Mouse (Mus musculus): Measurements from ENCODE around the gene Tiam1. TPM values are rescaled to one million over a fixed set of nuclear protein-coding genes. Genes with fewer than 3 reads are reported as not detected.

Gene Tiam1
- total RNA-seq, 2 experiments from 2014 or later = 67.9 to 73.4 TPM

DNA sequence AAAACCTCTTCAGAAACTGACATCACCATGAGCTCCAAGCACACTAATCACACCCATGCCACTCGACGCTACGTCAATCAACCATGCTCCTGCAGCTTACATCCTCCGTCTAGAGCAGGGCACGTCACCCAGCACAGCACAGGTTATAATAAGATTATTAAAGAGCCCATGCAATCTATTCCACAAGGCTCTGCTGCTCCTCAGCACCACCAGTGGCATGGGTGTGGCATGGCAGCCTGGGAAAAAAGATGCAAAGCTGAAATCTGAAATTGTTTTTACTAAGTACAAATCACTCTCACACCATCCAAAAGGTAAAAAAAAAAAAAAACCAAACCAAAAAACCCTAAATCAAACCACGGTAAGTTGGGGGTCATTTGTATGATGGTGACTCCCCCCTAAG is 135.1 kb downstream of the Tiam1 start:
- no peak for DNase-seq (ENCODE audit: low spot score in 2 of 2)

DNA sequence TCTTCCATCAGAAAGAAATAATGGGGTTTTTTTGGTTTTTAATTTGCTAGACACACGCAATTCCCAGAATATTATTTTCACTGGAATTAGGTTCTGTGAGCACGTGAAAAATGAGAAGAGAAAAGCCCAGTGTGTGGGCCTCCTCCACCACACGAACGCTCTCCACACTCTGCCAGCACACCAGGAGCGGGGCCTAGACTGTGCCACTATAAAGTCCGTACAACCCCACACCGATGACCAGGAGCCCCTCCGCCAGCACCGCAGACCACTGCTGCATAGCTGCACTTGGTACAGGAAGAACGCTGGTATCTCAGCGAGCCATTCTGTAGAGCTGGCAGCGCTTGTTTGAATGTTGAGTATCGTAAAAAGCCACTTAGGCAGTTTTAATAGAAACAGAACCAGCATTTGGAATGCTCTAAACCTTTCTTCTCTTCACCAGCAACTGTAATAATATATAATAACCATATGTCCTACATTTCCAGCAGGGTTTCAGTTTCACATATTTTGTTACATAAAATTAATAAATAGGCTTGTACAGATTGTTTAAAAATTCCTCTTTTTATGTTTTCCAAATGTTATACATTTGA is 136.1 kb downstream of the Tiam1 start:
- no peak for DNase-seq (ENCODE audit: low spot score in 2 of 2)

DNA sequence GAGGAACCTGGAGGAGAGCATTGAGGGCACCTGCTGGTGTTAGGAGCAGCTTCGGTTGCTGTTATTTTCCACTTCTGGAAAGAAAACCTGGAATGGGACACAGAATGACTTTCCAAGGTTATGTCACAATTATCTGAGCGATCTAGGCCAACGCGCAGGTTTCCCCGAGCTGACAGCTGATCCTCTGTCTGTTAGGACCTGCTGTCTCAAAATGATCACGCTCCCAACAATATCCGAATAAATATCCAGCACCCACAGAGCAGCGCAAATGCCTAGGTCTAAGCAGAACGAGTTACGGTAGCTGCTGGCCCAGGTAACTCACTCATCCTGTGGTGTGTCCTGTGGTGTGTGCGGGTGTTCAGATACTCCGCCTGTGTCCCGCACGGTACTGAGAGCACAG is 140.0 kb downstream of the Tiam1 start:
- no peak for DNase-seq (ENCODE audit: low spot score in 2 of 2)

DNA sequence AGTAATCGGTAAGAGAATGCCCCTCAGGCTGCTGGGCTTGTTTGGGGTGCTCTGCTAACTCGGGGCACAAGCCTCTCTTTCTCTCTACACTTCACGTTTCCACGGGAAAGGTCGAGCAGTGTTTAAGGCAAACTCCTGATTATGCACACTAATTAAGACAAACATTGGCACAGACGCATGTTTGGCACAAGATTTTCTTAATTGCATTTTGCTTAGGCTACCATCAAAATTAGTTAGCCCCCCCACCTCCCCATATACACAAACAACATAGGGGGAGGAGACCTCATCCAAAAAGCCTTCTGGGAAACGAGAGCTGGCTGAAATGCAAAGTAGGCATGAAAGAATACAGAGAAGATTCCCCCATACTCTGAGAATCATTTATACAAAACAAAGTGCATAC is 148.4 kb downstream of the Tiam1 start:
- no peak for DNase-seq (ENCODE audit: low spot score in 2 of 2)

DNA sequence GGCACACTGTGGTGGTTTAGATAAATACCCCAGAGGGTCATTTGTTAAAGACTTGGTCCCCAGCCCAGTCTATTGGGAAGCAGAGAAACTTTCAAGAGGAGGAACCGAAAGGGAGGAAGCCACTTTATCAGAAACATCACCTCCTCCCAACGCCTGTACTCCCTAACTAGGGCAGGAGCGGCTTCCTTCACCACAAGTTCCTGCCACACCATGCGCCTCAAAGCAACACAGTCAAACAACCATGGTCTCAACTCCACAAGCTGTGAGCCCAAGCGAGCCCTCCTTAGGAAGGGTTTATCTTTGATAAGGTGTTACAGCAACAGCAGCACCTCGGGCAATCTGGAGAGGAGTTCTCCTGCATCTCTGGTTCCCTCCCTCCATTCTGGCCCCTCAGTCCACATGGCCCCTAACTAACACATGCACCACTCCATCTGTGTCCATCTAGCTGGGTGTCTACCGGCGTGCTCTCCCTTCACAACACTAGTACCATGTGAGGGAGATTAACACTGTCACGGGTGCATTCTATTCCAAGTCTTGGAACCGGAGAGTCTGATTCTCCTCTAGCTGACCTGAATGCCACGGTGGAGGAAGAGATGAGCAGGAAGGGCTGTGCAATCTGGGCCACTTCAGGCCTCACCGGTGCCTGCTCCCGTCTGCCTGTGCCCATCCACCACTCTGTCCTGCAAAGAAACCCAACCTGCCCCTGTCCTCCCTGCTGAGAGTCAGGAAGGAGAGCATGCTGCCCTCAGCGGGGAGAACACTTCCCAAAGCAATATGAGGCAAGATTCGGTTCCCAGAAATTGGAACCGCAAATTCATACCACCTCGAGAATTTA is 149.4 kb downstream of the Tiam1 start:
- DNase-seq (ENCODE audit: low spot score in 2 of 2) = no peak

DNA sequence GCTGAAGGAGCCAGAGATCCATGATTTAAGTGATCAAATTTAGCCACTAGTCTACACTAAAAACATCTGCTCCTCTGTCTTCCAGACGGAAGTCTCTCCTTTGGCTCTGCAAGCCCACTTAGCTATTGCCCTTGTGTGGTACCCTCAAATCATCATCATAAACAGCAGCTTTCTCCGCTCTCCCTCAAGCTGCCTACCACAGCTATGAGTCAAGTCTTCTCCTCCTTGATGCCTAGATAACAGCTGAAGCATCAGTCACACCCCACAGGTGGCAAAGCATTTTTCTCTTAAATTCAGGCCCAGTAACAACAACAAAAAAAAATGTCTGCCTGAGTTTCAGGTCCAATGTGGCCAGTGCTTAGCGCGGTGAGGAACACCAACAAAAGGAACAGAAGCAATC is 150.1 kb downstream of the Tiam1 start:
- no peak for DNase-seq (ENCODE audit: low spot score in 2 of 2)

DNA sequence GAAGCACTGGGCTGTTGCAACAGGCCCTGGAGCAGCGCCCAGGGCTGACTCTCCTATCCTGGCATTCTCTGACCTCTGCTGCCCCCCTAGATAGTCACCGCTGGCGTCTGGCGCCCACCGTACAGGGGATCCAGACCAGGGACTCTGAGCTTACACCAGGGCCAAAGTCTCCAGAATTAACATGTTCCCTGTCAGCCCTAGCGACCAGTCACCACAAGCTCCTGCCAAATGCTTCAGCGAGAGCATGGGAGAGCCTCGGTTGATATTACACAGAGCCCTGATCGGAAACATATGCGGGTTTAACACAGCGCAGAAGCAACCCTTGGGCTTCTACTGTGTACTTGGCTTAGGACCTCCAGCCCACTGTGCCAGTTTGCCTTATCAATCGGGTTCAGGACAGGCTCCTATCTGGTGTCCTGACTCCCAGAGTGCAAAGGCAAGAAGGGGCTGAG is 151.8 kb downstream of the Tiam1 start:
- no peak for DNase-seq (ENCODE audit: low spot score in 2 of 2)

DNA sequence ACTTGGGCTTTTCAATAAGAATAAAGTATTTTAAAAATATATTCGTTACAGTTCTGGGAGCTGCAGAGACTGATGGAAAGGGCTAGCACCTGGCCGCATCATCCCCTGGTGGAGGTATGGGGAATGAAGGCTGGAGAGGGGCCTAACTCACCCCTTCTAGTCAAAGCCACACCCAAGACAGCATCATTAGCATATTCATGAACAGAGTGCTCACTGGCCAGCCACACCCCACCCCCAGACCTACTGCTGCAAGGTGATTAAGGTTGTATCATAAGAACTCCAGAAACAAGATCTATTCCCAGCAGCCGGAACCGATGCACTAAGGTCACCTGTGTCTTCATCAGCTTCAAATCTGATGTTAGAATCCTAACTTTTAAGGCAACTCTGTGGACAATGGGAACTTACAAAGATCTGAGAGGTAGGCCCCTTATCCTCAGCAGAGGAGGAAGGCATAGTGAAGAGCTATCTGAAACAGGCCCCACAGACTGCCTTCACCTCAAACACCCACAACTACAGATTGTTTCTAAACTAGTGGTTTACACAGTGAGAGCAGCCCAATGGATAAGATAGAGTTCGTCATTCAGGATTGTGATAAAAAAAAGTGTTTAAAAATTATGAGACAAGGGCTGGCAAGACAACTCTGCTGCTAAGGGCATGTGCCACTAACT is 153.1 kb downstream of the Tiam1 start:
- DNase-seq (ENCODE audit: low spot score in 2 of 2) = no peak

DNA sequence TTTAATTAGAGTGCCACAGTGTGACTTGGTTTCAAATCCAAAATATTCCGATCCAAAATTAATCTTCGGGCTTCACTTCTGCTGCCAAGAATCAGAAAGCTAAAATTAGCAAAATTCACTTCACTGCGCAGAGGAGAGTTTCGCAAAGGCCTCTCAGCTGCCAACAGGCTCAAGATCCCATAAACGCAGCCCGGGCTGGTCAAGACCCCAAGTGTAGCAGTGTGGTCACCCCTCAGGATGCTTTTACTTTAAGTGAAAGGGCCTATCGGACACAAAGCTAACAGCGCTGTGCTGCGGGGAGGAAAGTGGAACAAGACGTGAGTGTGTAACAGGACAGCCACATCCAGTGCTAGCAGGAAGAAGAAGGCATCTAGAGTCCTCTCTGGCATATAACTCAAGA is 153.8 kb downstream of the Tiam1 start:
- no peak for DNase-seq (ENCODE audit: low spot score in 2 of 2)

DNA sequence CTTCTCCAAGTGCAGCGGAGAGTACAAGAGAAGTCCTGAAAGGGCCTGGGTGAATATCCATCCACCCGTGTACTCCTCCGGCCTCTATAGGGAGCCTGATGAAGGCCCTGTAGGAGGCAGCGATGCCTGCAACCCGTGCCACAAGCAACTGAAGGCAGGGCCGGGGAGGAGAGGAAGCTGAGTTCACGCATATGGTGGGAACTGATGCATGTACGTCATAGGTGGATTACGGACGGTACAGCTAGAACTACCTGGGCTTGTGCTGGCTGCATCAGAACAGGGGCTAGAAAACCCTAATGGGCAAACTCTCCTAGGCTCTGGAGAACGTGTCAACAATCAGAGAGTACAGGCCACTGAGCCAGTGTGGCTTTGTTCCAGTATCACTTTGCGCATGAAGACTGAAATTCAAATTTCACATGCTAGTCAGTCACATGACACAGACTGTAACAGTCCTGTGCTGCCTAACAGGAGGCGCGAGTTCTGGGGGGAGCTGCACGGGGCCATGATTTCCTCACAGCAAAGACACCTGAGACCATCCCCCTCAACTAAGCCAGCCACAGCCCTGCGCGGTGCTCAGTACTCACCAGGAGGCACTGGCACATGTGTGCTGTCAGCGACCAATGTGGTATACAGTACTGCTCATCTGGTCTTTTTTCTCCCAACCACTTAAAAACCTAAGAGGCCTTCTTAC is 156.8 kb downstream of the Tiam1 start:
- DNase-seq (ENCODE audit: low spot score in 2 of 2) = no peak

DNA sequence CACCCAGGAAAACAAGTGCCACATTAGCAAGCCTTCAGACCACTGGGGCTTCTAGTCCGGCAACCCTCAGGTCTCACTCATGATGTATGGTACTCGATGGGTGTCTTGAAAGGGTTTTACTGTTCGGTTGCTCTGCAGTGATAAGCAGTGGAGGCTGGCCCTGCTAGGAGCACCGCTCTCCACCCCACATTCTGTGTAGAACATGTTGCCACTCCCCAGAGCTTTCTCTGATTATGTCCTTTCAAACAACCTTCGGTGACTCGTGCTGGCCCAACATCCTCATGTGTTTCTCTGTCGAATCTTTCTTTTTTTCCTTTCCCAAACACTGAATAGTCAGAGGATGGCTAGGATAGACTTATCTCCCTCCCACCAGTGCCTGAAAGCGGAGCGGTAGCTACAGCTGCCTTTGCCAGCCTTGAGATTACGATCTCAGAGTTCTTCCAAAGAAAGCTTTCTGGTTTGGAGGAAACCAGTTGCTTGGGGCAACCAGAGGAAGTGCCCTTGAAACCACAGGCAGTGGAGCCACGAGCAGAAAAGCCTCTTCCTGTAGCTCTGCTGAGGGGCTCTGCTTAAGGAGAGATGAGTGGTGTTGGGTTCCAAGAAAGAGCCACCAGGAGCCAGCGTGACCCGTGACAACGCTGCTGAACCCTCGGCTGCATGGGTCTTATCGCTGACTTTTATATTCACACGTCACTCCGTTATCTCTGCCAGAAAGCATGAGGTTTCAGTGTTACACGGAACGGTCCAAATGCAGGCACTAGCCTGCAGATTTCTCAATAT is 157.7 kb downstream of the Tiam1 start:
- no peak for DNase-seq (ENCODE audit: low spot score in 2 of 2)

DNA sequence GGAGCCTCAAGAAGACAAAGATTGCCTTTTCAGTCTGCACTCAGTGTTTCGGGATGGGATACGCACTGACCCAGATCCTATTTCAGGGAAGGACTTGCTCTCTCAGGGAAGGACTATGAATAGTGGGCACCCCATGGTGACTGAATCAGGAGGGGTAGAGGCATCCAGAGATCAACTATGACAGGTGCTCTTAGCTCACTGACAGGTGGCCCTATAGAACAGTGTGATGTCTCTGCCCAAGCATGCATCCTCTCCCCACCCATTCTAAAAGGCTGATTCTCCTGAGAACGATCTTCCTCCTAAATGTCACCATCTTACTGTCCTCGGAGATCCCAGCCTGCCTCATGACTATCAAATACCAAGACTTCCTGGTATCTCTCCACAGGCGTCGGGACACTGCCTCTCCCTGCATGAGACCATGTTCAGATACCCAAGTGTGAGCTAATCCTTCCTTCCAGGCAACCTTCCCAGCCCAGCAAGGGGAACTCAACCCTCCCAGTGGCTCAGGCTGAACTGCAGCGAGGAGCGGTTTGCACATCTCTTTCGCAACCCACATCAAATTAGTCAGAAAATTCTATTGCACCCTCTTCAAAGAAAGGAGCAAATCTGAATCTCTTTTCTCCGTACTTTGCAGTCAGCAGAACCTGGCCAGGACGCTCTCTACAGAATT is 163.4 kb downstream of the Tiam1 start:
- no peak for DNase-seq (ENCODE audit: low spot score in 2 of 2)

DNA sequence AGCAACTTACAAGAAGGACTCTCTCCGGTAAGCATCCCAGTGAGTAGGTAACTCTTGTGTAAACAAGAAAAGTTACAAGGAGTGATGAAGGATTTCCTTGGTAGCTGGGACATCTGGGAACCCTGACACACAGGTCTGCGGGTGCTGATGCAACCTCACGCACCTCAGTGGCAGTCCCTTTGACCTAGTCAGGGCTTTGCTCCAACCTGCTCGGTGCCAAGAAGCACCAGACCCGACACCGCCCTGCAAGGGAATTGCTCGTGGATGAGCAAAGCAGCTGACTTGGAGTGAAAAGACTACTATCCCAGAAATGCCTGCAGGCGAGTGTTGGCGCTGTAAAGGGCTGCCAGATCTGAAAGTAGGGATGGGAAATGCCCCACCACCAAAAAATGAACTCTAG is 168.1 kb downstream of the Tiam1 start:
- DNase-seq (ENCODE audit: low spot score in 2 of 2) = no peak

DNA sequence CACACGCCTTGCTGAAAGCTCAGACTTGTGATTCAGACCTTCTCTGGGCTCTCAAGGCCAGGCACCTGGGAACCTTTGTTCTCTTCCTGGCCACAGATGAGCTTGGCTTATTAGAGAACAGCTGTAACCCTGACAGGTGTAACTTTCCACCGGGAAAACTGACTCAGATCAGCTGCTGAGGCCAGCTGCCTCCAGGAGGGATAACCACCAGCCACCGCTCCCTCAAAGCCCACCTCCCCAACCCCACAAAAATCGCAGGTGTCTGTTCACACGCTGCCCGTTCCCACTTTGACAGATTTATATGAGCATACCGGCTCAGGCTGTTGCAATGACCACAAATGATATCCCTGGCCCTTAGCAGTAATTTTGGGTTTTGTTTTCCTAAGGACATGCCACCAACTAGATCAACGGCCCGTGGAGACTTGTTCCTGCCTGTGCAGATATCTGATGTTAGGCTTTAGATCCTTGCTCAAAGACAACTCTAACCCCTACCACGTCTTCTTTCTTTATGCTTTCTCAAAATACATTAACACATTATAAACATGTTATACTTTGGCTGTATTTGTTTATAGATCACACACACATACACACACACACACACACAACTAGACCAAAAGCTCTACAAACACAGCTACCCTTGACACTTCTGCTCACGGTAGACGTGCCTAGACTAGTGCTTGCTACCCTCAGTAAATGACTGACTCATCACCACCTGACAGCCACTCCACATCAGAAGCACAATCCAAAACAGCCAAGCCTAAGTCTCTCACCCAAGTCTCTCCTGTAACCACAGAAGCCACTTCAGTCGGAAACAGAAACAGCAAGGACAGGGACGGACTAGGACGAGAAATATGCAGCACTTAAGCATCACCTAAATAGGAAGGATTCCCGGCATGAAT is 169.5 kb downstream of the Tiam1 start:
- no peak for DNase-seq (ENCODE audit: low spot score in 2 of 2)

DNA sequence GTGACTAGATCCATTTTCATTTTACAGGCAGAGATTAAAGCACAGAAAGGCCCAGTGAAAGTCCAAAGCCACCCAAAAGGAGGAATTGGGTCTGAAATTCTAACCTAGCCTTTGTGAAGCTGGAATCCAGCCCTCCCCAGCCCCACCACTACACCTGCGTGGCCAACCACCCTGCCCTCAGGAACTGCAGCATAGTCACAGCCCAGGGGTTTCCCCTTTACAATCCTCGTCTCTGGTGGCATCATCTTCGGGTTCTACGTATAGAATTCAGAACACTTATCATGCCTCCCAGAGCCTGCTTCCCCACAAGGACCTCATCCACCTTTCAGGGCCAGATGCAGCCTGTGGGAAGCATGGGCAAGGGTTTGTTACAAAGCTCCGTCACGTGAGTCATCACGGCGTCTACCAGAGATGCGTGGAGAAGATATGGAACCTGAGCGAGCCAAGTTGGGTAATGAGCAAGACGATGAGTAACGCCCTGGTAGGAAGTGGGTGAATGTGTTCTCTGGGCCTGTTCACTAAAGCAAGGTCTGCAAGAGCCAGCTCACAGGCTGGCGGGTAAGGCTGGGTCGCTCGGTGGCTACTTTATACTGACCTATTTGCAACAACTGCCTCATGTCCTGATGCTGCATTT is 170.6 kb downstream of the Tiam1 start:
- no peak for DNase-seq (ENCODE audit: low spot score in 2 of 2)

DNA sequence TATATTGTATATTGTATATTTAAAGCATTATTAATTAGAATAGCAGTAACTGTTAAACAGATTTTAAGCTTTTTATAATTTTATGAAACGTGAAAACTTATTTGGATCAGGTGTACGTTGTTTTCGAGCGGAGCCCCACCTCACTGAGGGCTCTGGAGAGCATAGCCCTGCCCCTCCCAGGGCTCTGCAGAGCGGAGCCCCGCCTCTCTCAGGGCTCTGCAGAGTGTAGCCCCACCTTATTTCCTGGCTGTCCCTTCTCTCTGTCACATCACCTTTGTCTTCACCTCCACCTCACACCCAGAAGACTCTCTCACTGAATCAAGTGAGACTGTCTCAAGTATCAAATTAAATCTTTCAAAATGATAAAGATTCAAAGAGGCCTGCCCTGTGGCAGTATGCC is 171.6 kb downstream of the Tiam1 start:
- no peak for DNase-seq (ENCODE audit: low spot score in 2 of 2)

DNA sequence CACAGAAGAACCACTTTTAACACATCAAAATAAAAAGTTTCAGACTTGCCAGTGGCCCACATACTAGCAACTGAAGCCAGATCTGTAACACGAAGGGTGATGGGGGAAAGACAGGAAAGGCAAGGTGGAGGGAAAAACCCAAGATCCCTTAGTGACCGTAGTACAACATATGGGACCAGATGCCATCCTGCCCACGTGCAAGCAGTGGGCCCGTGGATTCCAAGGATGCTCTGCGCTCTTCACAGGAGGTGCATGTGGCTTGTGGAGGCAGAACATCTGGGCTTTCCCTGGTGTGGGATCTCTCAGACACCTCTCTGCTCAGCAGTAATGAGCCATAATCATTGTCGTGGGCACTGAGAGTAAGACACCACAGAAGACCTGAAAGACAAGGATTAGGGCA is 175.5 kb downstream of the Tiam1 start:
- DNase-seq (ENCODE audit: low spot score in 2 of 2) = no peak

DNA sequence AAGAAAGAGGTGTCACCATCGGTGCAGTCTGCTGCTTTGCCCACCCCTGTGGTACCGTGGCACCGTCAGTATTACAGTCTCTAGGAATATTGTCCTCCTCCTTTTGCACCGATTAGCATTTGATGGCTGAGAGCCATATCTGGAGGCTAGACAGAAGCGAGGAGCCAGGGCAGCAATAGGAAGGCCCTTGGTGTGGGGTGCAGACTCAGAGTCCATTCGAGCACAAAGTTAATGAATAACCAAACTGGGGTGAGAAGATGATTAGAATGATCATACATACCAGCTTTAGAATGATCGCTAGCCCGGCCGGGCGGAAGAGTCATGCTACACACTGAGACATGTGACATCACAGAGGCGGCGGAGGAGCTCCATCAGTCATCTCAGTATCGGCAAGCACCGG is 180.7 kb downstream of the Tiam1 start:
- no peak for DNase-seq (ENCODE audit: low spot score in 2 of 2)

DNA sequence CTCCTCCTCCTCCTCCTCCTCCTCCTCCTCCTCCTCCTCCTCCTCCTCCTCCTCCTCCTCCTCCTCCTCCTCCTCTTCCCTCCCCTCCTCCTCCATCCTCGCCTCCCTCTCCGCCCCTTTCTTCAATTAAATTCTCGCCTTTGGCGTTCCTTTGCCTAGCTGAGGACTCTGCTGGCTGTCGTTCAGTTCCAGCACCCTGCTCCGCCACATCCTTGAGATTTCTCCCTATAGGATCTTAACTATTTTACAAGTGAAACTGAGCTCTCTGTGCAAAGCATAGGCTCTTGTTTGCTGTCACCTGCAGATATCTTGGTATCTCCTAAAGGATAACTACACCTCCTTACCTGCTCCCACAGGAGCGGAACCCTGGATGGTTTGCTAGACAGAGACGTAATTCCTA is 182.7 kb downstream of the Tiam1 start:
- no peak for DNase-seq (ENCODE audit: low spot score in 2 of 2)

Measured in adrenal gland, postnatal 4 days (tissue).